Mouse (Mus musculus): ENCODE data around the gene Wbp1l. TPM values are rescaled to one million over a fixed set of nuclear protein-coding genes. Genes with fewer than 3 reads are reported as not detected.

Gene Wbp1l
- polyA plus RNA-seq, 1 experiment from 2014 or later = 30.3 TPM

DNA sequence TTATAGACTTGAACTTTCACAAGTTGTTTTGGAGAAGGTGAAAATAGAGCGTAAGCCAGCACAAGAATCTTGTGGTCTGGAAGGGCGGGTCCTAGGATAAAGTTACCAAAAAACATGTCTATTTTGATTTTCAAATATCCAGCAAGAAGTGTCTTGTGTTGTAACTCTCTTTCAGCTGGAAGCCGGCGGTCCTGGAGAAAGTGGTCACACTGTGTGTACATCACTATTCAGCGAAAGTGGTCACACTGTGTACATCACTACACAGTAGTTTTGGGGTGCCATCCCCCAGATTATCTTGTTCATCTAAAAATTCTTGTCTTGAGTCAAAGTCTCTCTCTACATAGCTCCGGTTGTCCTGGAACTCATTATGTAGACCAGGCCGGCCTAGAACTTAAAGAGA, 9.3 kb downstream of the Wbp1l start:
- WGBS = 96% methylated on average over 7 of the region's 7 CpGs
- Histone ChIP-seq H3K9me3 (ENCODE audit: control insufficient read depth, low read length) (no peaks in the 10 kb centered on the region), H3K27me3 (ENCODE audit: control insufficient read depth, insufficient read depth, low read length) (no peaks in the 10 kb centered on the region), H3K27ac (ENCODE audit: low read depth, low read length) (no peak overlapping the region), H3K36me3 (ENCODE audit: control insufficient read depth, insufficient read depth, low read length) (peaks cover 6% of the 10 kb centered on the region; the same call in 1 of the 2 replicates), H3K4me1 (ENCODE audit: control insufficient read depth, insufficient read depth, low read length) (no peaks in the 10 kb centered on the region), H3K4me3 (ENCODE audit: low read depth, low read length) (no peak overlapping the region), H3K4me2 (no peak overlapping the region), H3K9ac (ENCODE audit: low read length) (no peak overlapping the region)
- DNase-seq (ENCODE audit: low spot score, missing footprints) (peak; percentile 61), ATAC-seq (ENCODE audit: low FRiP score) (no peak)

DNA sequence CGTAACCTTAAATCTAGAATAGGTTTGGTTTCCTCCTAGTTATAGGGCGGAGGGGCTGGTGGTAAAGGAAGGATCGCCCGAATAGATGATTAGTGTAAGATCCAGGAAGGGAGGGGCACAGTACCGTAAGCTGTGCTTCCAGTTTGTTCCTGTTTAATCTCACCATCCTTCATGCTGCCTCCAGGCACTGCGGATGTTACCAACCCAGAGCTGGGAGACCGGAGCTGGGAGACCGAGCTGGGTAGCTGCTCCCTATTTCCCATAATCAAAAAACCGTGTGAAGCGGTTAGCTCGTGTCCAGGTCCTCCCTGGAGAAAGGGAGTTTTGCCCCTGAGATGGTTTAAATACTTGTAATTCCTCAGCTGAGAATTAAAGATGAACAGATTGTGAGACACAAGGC, 17.5 kb downstream of the Wbp1l start:
- H3K4me3 ChIP-seq (ENCODE audit: low read depth, low read length) = no peak overlapping the region
- H3K27ac ChIP-seq (ENCODE audit: low read depth, low read length) = no peak overlapping the region
- H3K4me1 ChIP-seq (ENCODE audit: control insufficient read depth, insufficient read depth, low read length) = peaks cover 11% of the 10 kb centered on the region
- DNase-seq (ENCODE audit: low spot score, missing footprints) = peak; percentile 78
- no peaks in the 10 kb centered on the region for H3K36me3 ChIP-seq (ENCODE audit: control insufficient read depth, insufficient read depth, low read length)
- H3K27me3 ChIP-seq (ENCODE audit: control insufficient read depth, insufficient read depth, low read length) = no peaks in the 10 kb centered on the region
- no peak overlapping the region for H3K4me2 ChIP-seq
- no peaks in the 10 kb centered on the region for H3K9me3 ChIP-seq (ENCODE audit: control insufficient read depth, low read length)
- ATAC-seq (ENCODE audit: low FRiP score) = no peak
- WGBS = 88% methylated on average over 11 of the region's 11 CpGs
- H3K9ac ChIP-seq (ENCODE audit: low read length) = no peak overlapping the region

DNA sequence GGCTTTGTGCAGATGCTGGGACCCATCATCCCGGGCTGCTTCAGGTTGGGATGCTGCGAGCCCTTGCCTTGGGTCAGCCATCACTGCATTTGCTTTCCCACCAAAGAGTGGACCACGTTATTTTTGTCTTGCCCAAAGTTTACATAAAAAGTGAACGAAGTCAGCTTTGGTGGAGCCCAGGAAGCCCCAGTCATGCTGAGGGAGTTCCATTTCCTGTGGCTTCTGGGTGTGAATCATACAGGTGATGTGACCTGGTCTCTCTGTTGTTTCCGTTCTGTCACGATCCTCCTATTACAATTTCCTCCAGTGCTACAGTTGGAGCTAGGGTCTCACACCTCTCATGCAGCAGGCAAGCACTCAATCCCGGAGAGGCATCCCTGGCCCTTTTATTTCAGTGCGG, 18.5 kb downstream of the Wbp1l start:
- ATAC-seq (ENCODE audit: low FRiP score) (no peak), DNase-seq (ENCODE audit: low spot score, missing footprints) (peak; percentile 51)
- Histone ChIP-seq H3K27ac (ENCODE audit: low read depth, low read length) (no peak overlapping the region), H3K27me3 (ENCODE audit: control insufficient read depth, insufficient read depth, low read length) (no peaks in the 10 kb centered on the region), H3K4me3 (ENCODE audit: low read depth, low read length) (no peak overlapping the region), H3K9me3 (ENCODE audit: control insufficient read depth, low read length) (no peaks in the 10 kb centered on the region), H3K9ac (ENCODE audit: low read length) (no peak overlapping the region), H3K4me1 (ENCODE audit: control insufficient read depth, insufficient read depth, low read length) (peaks cover 21% of the 10 kb centered on the region), H3K4me2 (no peak overlapping the region), H3K36me3 (ENCODE audit: control insufficient read depth, insufficient read depth, low read length) (no peaks in the 10 kb centered on the region)
- 91% methylated on average over 8 of the region's 8 CpGs for WGBS

DNA sequence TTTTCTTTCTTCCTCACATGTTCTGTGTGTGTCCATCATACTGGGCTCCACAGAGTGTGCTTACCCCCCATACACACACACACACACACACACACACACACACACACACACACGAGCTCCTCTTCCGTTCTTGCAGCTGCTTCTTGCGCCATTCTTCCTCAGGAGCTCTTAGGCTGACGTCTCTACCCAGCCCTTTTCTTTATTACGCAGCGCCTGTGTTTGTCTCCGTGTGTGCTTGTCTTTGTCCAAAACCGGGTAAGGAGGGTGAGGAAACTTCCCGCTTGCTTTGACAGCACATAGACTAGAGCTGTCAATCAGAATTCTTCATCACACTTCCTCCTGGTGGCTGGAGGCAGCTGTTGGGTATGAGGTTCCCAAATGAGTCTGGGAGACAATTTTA, 19.4 kb downstream of the Wbp1l start:
- H3K36me3 ChIP-seq (ENCODE audit: control insufficient read depth, insufficient read depth, low read length) = no peaks in the 10 kb centered on the region
- DNase-seq (ENCODE audit: low spot score, missing footprints) (peak; percentile 44), ATAC-seq (ENCODE audit: low FRiP score) (no peak)
- H3K27me3 ChIP-seq (ENCODE audit: control insufficient read depth, insufficient read depth, low read length) = no peaks in the 10 kb centered on the region
- 62% methylated on average over 9 of the region's 9 CpGs for WGBS
- no peak overlapping the region for H3K4me2 ChIP-seq
- H3K4me3 ChIP-seq (ENCODE audit: low read depth, low read length) = no peak overlapping the region
- H3K27ac ChIP-seq (ENCODE audit: low read depth, low read length) = no peak overlapping the region
- peaks cover 30% of the 10 kb centered on the region for H3K4me1 ChIP-seq (ENCODE audit: control insufficient read depth, insufficient read depth, low read length)
- H3K9ac ChIP-seq (ENCODE audit: low read length) = no peak overlapping the region
- no peaks in the 10 kb centered on the region for H3K9me3 ChIP-seq (ENCODE audit: control insufficient read depth, low read length)

DNA sequence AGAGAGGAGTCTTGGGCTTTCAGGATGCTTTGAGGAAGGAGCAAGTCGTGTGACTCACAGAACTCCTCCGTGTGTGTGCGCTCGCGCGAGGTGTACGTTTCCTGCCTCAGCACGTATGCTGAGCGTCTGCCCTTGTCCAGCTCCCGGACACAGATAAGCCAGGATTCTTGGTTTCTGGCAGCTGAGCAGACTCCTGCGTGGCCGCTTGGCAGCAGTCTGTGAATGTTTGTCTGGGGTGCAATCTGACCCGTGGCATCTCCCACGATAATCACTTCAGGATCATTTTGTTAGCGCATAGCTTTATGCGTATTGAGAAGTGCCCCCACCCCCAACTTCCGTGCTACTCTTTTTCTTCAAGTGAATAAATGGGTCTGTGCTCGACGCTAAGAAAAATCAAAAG, 20.1 kb downstream of the Wbp1l start:
- Histone ChIP-seq H3K9ac (ENCODE audit: low read length) (no peak overlapping the region), H3K27ac (ENCODE audit: low read depth, low read length) (no peak overlapping the region), H3K27me3 (ENCODE audit: control insufficient read depth, insufficient read depth, low read length) (no peaks in the 10 kb centered on the region), H3K4me1 (ENCODE audit: control insufficient read depth, insufficient read depth, low read length) (peaks cover 37% of the 10 kb centered on the region), H3K36me3 (ENCODE audit: control insufficient read depth, insufficient read depth, low read length) (no peaks in the 10 kb centered on the region), H3K4me3 (ENCODE audit: low read depth, low read length) (no peak overlapping the region), H3K9me3 (ENCODE audit: control insufficient read depth, low read length) (no peaks in the 10 kb centered on the region), H3K4me2 (no peak overlapping the region)
- no peak for DNase-seq (ENCODE audit: low spot score, missing footprints)
- 91% methylated on average over 19 of the region's 19 CpGs for WGBS
- no peak for ATAC-seq (ENCODE audit: low FRiP score)

DNA sequence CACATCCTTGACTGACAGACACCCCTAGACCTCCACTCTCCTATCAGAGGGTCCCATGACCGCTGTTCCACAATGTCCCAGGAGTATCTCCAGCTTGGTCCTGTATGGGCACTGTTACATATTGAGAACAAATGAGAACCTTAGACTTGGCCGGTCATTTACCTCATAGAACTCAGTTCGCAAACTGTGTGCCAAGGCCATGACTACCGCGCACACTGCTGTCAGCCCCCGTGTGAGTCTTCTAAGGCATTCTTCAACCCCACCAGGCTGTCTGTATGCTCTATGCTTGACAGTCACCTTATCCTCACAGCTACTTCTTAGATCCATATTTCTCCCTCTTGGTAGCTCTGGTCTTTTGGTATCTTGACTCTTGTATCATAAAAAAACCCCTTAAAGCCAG, 20.6 kb downstream of the Wbp1l start:
- no peak for ATAC-seq (ENCODE audit: low FRiP score)
- no peak overlapping the region for H3K4me3 ChIP-seq (ENCODE audit: low read depth, low read length)
- no peak overlapping the region for H3K27ac ChIP-seq (ENCODE audit: low read depth, low read length)
- H3K4me1 ChIP-seq (ENCODE audit: control insufficient read depth, insufficient read depth, low read length) = peaks cover 42% of the 10 kb centered on the region
- H3K9me3 ChIP-seq (ENCODE audit: control insufficient read depth, low read length) = no peaks in the 10 kb centered on the region
- 94% methylated on average over 6 of the region's 6 CpGs for WGBS
- no peak overlapping the region for H3K4me2 ChIP-seq
- H3K9ac ChIP-seq (ENCODE audit: low read length) = no peak overlapping the region
- H3K27me3 ChIP-seq (ENCODE audit: control insufficient read depth, insufficient read depth, low read length) = no peaks in the 10 kb centered on the region
- no peaks in the 10 kb centered on the region for H3K36me3 ChIP-seq (ENCODE audit: control insufficient read depth, insufficient read depth, low read length)
- DNase-seq (ENCODE audit: low spot score, missing footprints) = peak; percentile 78

DNA sequence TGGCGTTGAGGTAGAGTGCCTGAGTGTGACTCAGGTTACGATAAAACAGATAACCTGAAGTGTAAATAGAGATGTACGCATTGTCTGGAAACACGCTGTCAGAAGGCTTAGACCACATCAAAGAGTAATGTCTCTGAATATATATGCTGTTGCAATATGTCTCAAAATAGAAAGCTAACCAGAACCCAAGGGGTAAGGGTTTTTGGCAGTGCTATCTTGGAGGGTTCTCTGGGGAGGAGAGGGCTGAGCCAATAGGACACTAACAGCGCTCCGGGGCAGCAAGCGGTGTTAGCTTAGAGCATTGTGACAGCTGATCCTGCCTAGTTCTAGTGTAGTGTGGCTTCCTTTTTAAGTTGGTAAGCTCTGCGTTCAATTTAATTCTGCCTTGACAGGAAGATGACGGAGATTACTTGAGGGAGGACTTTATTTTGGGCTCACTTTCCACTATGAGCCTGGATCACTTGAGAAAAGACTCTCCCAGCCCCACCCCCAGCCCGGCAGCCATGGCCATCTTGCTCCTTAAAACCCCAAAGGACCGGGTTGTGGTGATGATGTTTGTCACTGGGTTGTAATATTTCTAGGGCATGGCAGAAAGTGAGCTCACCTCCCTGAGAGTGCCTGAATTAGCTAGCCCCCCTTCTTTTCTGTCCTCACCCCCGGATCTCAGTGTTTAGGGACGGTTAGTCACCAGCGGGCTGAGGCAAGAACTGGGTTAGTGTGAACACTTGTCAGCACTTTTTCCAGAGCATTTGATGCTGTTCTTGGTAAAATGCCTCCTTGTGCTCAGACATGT, 21.3 kb downstream of the Wbp1l start:
- WGBS = 84% methylated on average over 14 of the region's 14 CpGs
- H3K9me3 ChIP-seq (ENCODE audit: control insufficient read depth, low read length) = no peaks in the 10 kb centered on the region
- H3K27ac ChIP-seq (ENCODE audit: low read depth, low read length) = no peak overlapping the region
- peaks cover 46% of the 10 kb centered on the region for H3K4me1 ChIP-seq (ENCODE audit: control insufficient read depth, insufficient read depth, low read length)
- no peaks in the 10 kb centered on the region for H3K27me3 ChIP-seq (ENCODE audit: control insufficient read depth, insufficient read depth, low read length)
- no peak overlapping the region for H3K4me2 ChIP-seq
- H3K4me3 ChIP-seq (ENCODE audit: low read depth, low read length) = no peak overlapping the region
- H3K9ac ChIP-seq (ENCODE audit: low read length) = no peak overlapping the region
- DNase-seq (ENCODE audit: low spot score, missing footprints) (no peak), ATAC-seq (ENCODE audit: low FRiP score) (no peak)
- H3K36me3 ChIP-seq (ENCODE audit: control insufficient read depth, insufficient read depth, low read length) = peaks cover 4% of the 10 kb centered on the region; the same call in 1 of the 2 replicates

DNA sequence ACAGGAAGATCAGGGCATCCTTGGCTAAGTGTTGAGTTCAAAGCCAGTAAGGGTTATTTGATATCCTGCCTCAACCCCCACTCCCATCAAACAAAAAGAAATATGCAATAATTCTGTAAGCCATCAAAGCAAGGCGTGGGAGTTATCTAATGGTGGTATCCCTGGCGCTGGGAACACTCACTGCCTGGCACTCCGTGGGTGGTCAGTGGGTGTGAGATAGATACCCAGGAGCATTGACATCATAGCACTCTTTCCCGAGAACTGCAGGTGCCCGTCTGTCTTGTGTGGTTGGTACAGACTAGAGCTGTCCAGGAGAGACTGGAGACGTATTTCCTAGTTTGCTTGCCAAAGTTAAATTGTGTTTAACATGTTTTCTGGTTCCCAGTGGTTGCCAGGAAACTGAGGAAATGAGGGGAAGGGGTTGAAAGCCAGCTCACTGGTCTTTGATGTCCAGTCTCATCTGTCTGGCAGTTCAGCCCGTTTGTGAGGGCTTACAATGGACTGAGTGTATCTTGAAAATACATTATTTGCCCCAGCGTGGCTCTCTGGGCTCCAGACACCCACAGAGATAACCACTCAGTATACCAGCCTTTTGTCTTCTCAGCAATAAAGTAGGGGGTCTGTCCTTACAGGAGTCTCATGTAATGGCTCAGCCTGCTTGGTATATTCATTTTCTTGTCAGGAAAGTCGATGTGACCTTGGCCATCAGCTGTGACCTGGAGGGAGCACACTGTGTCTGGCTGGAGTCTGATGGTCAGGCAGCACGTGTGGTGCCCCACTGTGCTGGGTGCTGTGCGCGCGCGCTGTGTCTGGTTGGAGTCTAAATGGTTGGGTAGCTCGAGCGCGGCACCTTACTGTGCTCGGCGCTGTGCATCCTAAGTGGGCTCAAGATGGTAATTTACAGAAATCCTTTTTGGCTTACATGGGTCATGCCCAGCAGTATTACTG, 22.6 kb downstream of the Wbp1l start:
- Histone ChIP-seq H3K27ac (ENCODE audit: low read depth, low read length) (peak overlapping the region; percentile 30; the same call in 1 of the 2 replicates), H3K4me2 (no peak overlapping the region), H3K4me1 (ENCODE audit: control insufficient read depth, insufficient read depth, low read length) (peaks cover 46% of the 10 kb centered on the region), H3K9me3 (ENCODE audit: control insufficient read depth, low read length) (no peaks in the 10 kb centered on the region), H3K9ac (ENCODE audit: low read length) (no peak overlapping the region), H3K36me3 (ENCODE audit: control insufficient read depth, insufficient read depth, low read length) (peaks cover 4% of the 10 kb centered on the region; the same call in 1 of the 2 replicates), H3K4me3 (ENCODE audit: low read depth, low read length) (no peak overlapping the region), H3K27me3 (ENCODE audit: control insufficient read depth, insufficient read depth, low read length) (no peaks in the 10 kb centered on the region)
- ATAC-seq (ENCODE audit: low FRiP score) (no peak), DNase-seq (ENCODE audit: low spot score, missing footprints) (no peak)
- WGBS = 63% methylated on average over 19 of the region's 19 CpGs
